Mouse (Mus musculus) yolk sac, embryonic 10.5 days (tissue): ENCODE results near the gene Tmem237.
A peak's percentile ranks its signal among the peaks of the same experiment; 100 is the strongest.

Experiments
- DNase-seq: peaks from one replicate; pipeline ENCODE4 v3.0.0-alpha.2; 2017; ENCODE audit warnings: low spot score

Gene Tmem237

GRCm38 (mm10) chr1:59119720-59120457, at the start of gene Tmem237:
Gene Tmem237, minus strand, starts transcription at chr1:59120408.
- peak; percentile 95 for DNase-seq

DNA sequence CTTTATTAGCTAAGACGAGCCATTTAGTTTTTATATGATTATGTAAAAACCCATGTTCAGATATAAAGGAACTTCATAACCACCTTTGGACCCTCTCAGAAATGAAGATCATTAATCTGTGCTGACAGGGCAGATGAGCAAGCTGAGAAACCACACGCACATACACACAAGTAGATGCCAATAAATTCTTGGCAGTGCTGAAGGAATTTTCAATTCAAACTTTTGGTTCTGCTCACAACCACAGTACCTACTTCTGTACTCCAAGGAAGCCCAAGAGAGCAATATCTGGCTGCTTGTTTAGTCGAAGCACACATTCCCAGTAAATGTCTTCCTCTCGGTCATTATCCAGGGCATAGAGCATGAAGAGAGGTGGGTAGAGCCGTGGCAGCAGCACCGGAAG, 49.4 kb upstream of the Tmem237 start:
- DNase-seq: no peak

DNA sequence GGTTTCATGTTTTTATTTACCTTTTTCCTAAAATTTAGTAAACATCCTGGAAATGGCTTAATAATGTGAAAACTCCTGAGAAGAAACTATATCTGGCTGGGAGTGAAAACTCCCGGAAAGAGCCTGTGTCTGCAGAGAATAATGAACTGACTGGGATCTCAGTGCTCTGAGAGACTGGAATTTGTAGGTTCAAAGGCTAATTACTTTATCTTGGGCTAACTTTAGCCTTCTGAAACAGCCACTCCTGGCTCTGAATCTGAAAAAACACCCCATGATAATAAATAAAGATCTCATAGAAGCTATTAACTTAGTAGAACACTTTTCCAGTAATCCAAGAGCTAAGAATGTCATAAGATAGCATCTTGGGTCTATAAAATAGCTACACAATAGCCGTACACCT, 48.3 kb upstream of the Tmem237 start:
- no peak for DNase-seq

GRCm38 (mm10) chr1:59167654-59168425, 47.6 kb upstream of the Tmem237 start:
- no peak for DNase-seq

GRCm38 (mm10) chr1:59166232-59166905, 46.2 kb upstream of the Tmem237 start:
- DNase-seq: no peak

GRCm38 (mm10) chr1:59163918-59164317, 43.7 kb upstream of the Tmem237 start:
- no peak for DNase-seq

DNA sequence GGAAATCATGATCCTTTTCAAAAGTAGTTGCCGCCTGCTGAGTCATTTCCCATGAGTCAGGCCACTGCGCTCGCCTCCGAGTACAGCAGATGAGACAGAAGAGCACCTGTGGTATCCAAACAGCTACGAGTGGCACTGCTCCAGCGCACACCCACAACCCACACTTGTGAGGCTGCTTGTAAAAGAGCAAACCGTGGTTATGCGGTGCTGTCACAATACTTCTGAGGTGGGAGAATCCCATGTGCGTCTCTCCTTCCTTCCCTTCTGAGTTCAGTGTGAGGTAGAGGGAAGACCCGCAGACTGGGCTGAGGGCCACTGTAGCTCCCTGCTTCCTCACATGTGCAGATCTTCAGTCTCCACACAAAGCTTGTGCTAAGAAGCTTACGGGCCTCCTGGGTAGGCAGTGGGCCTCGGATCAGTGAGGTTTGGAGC, 42.8 kb upstream of the Tmem237 start, which contains the start of gene Mpp4:
Gene Mpp4, minus strand, starts transcription at position 360 of the 432 bp plus-strand sequence.
- no peak for DNase-seq

DNA sequence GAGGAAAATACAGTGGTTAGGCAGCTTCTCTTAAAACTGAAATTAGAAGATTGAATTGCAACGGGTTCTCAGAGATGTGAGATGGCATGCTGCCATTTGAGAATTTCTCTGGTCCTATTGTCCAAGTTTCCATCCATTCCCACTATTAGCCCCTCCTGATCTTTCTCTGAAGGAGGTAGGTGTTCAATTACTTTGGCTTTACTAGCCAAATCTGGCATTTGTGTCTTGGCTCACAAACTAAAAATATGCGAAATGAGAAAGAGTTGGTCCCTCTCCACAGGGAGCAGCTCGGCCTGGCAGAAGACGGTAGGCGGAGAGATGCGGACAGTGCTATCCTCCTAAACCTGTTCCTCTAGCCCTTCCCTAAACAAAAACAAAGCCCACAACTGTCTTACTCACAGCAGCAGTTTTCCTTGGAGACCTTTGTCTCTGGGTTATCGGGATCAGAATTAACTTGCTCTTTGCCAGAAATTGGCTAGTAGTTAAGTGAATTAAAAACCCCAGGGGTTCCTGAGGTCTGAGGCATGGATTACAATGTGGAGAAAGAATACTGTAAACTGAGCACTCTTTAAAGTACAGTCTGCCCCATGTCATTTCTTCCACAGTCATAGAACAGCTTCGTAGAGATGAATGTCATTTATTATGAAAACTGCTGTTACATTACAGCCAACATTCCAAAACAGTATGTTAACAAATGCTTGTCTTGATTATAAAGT, 42.3 kb upstream of the Tmem237 start:
- no peak for DNase-seq

DNA sequence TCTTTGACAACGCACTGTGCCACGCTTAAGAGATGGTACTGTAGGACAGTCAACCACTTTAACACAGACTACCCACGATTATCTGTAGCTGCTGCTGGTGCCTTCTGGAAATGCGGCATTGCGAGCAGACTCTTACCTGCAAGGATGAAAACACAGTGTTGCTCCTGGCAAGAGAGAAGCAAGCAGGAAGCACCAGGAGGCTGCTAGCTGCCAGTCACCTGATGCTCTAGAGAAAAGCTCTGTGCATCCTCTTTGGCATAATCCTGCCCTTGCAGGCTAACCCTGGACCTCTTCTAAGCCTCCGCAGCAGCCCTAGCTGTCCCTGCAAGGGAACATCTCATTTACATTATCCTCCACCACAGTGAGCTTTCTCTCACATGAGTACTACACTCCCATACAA, 41.2 kb upstream of the Tmem237 start:
- DNase-seq: no peak

DNA sequence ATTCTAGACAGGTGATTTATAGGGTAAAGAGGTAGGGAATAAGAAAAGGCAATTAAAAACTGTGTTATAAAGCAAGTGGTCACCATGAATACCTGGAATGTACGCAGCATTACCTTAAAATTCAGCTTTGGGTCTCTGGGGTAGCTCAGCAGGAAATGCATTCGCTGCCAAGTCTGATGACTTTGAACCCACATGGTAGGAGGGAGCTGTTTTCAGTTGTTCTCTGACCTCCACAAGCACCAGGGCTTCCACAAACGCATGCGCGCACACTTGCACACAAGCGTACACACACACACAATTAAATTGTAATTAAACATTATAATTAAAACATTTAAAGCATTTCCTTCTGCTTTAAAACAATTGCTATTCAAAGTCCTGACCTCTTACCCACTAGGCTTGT, 40.7 kb upstream of the Tmem237 start:
- DNase-seq: no peak

DNA sequence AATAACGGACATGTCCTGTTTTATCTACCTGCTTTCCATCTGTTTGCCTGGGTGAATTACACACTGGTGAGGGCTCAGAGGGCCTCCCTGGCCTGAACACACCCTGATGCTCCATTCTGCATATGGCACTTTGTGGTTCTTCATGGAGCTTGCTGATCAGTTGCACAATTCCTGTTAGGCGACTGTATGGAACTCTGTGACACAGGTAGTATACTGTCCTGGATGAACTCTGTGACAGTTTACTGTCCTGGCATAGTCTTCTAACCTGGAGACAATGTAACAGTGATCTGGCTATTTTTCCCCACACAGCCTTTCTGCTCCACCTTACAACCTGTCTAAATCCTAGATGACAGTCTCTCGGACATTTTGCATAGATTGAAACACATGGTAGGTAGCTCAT, 38.9 kb upstream of the Tmem237 start:
- DNase-seq: no peak

GRCm38 (mm10) chr1:59158498-59158897, 38.3 kb upstream of the Tmem237 start:
- DNase-seq: no peak

DNA sequence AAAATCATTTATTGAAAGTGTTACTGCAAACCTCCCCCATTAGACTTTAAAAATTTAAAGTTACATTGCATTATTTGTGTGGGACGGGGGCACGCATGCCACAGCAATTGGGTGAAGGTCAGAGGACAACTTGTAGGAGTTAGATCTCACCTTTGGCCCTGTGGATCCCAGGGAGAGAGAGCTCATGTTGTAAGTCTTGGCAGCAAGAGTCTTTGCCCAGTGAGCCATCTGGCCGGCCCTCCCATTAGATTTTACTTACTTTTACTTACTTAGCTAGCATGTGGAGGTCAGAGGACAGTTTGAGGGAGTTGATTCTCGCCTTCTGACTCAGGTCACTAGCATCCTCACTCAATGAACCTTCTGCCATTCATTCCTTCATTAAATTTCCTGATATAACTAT, 37.6 kb upstream of the Tmem237 start:
- no peak for DNase-seq

GRCm38 (mm10) chr1:59152346-59152745, 32.1 kb upstream of the Tmem237 start:
- DNase-seq: no peak

- no peak for DNase-seq
Measured at GRCm38 (mm10) chr1:59150542-59150941, 30.3 kb upstream of the Tmem237 start.

- no peak for DNase-seq
Measured at GRCm38 (mm10) chr1:59144543-59144942, 24.3 kb upstream of the Tmem237 start.

GRCm38 (mm10) chr1:59142809-59143208, 22.6 kb upstream of the Tmem237 start:
- no peak for DNase-seq

GRCm38 (mm10) chr1:59134419-59134818, 14.2 kb upstream of the Tmem237 start:
- DNase-seq: no peak

DNA sequence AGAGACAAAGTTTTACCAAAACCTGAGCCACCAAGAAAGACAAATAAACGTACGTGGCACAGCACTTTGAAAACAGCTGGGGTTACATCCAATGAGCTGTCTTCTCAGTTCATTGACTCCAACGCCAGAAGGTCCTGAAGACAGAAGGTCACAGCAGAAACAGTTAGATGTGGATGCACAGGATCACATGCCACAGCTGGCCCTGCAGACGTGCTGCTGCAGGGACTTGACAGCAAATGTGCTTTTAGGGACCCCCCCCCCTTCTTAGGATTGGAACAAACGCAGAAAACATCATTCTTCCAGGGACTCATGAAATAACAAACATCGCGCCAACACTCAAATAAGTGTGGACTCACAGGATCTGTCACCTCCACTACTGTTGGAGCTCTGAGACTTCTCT, 8.7 kb upstream of the Tmem237 start:
- no peak for DNase-seq

DNA sequence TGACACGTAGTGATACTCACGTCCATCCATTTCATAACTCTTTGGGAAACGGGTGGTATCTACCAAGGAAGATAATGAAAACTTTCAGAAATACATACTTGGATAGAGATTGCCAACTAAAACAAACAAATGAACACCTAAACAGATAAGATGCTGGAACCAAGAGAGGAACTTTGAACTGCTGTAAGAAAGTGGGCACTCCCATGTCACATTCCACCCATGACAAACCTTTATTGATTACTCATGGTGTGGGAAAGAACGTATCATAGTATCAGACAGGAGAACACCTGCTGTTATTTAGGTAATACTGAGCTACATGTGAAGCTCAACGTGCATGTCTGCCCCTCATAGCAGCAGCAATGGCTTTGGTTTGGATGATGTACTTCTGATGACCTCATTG, 5.3 kb upstream of the Tmem237 start:
- DNase-seq: no peak

DNA sequence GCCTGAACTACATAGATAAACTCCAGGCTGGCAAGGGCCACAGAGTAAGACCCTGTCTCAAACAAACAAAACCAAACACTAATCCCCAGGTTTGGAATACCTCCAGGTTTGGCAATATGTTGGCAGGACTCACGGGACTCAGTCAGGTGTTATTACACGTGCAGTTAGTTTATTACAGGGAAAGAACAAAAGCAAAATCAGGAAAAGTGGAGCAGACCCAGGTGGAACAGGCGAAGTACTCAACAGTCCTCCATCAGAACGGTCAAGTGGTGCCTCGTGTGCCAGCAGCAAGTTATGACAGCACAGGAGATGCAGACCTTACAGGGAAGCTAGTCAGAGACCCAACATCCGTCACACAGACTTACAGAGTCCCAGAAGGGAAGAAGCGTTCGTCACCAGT, 9.7 kb downstream of the Tmem237 start:
- DNase-seq: no peak

DNA sequence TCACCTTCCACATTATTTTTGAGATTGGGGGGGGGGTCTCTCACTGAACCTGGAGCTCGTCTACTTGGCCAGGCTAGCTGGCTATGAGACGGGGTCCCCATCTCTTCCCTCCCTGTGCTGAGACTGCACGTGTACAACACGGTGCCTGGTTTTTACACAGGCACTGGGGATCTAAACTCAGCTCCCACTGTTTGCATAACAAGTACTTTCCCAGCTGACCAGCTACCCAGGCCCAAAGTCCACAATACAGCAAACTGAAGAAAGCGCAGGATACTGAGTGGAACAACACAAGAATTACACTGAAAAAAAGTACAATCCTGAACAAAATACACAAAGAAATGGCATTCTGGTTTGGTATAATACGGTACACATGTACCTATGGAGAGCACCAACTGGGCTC, 18.1 kb downstream of the Tmem237 start:
- DNase-seq: peak; percentile 4
